ENCODE assay signal across 8 mouse cellular contexts in genomic region chr8:121631645-121632071, GRCm38 (mm10). TPM values are rescaled to one million over a fixed set of nuclear protein-coding genes. Genes with fewer than 3 reads are reported as not detected.
DNase-seq lines count a peak whose midpoint lies in the region; ATAC-seq and TF ChIP-seq lines count a peak whose summit lies in the region.

No protein-coding gene starts in this region.

- H3K36me3 ChIP-seq in hindbrain, postnatal 0 days (ENCODE audit: insufficient read depth, low read length), result no peaks in the 10 kb centered on the region
- peaks cover 30% of the 10 kb centered on the region for H3K36me3 ChIP-seq in hindbrain, embryonic 12.5 days
- peaks cover 28% of the 10 kb centered on the region for H3K36me3 ChIP-seq in kidney, embryonic 15.5 days

- no peak overlapping the region; the same call in 1 of the 2 replicates for H3K27ac ChIP-seq in hindbrain, postnatal 0 days
- no peak overlapping the region for H3K27ac ChIP-seq in hindbrain, embryonic 12.5 days
- peak overlapping the region; percentile 74 for H3K27ac ChIP-seq in kidney, embryonic 15.5 days

- peaks cover 7% of the 10 kb centered on the region; the same call in 1 of the 2 replicates for H3K4me1 ChIP-seq in hindbrain, postnatal 0 days (ENCODE audit: insufficient read depth, low read length)
- peaks cover 23% of the 10 kb centered on the region for H3K4me1 ChIP-seq in hindbrain, embryonic 12.5 days
- peaks cover 38% of the 10 kb centered on the region for H3K4me1 ChIP-seq in kidney, embryonic 15.5 days

- H3K9ac ChIP-seq in hindbrain, postnatal 0 days (replicated peaks; ENCODE audit: low read length), result no peak overlapping the region
- H3K9ac ChIP-seq in hindbrain, embryonic 12.5 days, result no peak overlapping the region
- no peak overlapping the region for H3K9ac ChIP-seq in kidney, embryonic 15.5 days

- H3K9me3 ChIP-seq in hindbrain, postnatal 0 days (ENCODE audit: low read length), result no peaks in the 10 kb centered on the region
- no peaks in the 10 kb centered on the region for H3K9me3 ChIP-seq in hindbrain, embryonic 12.5 days (replicated peaks)
- H3K9me3 ChIP-seq in kidney, embryonic 15.5 days (replicated peaks), result no peaks in the 10 kb centered on the region

- ATAC-seq in hindbrain, postnatal 0 days, result 0 out of 2 replicates have a peak, but pooled peaks have one; percentile 38
- no peak for ATAC-seq in hindbrain, embryonic 12.5 days (ENCODE audit: low FRiP score)
- 0 out of 2 replicates have a peak, but pooled peaks have one; percentile 40 for ATAC-seq in kidney, embryonic 15.5 days (replicated peaks; ENCODE audit: low FRiP score)

- no peak for TF ChIP-seq CTCF in hindbrain, postnatal 0 days (IDR thresholded peaks at IDR 0.05; ENCODE audit: low read depth)

- no peak for DNase-seq in hindbrain, postnatal 0 days (ENCODE audit: low spot score)
- DNase-seq in heart, adult 18-20 months, result peak; percentile 62 to 80
- DNase-seq in lung, postnatal 4 days, result peak; percentile 32 to 72
- DNase-seq in left cerebral cortex, adult 18-20 months (ENCODE audit: low spot score in 2 of 2), result no peak
- DNase-seq in right cerebral cortex, postnatal 25 days, result no peak
- DNase-seq in urinary bladder, postnatal 25 days (ENCODE audit: low spot score), result no peak

- no peaks in the 10 kb centered on the region for H3K27me3 ChIP-seq in hindbrain, postnatal 0 days (ENCODE audit: insufficient read depth, low read length)
- no peaks in the 10 kb centered on the region for H3K27me3 ChIP-seq in hindbrain, embryonic 12.5 days
- H3K27me3 ChIP-seq in kidney, embryonic 15.5 days, result no peaks in the 10 kb centered on the region

- WGBS in hindbrain, postnatal 0 days, result 62% methylated on average over 7 of the region's 7 CpGs
- WGBS in hindbrain, embryonic 12.5 days, result 72% methylated on average over 7 of the region's 7 CpGs
- 42% methylated on average over 7 of the region's 7 CpGs for WGBS in kidney, embryonic 15.5 days

- no peak overlapping the region for H3K4me3 ChIP-seq in hindbrain, postnatal 0 days (ENCODE audit: low read length)
- H3K4me3 ChIP-seq in hindbrain, embryonic 12.5 days, result no peak overlapping the region
- no peak overlapping the region for H3K4me3 ChIP-seq in kidney, embryonic 15.5 days (replicated peaks)

- no peak overlapping the region for H3K4me2 ChIP-seq in hindbrain, postnatal 0 days (ENCODE audit: low read depth, low read length)
- no peak overlapping the region for H3K4me2 ChIP-seq in hindbrain, embryonic 12.5 days (replicated peaks)
- H3K4me2 ChIP-seq in kidney, embryonic 15.5 days, result no peak overlapping the region

RNA-seq across cellular contexts. Expression of gene Zcchc14, which starts 21.0 kb away (rescaled TPM):
- 66.4 and 66.5 TPM in 2 replicates for total RNA-seq in hindbrain, postnatal 0 days (2014; rRNA removed)
- 13.9 and 14.3 TPM in 2 replicates for polyA plus RNA-seq in hindbrain, postnatal 0 days (2015; fragmentation: Nextera tagmentation; extraction: Ambion mirVana)
- polyA plus RNA-seq in hindbrain, embryonic 12.5 days (2016; fragmentation: Nextera tagmentation; extraction: Ambion mirVana), result 26.5 and 27.6 TPM in 2 replicates
- 10 to 100 TPM; 23.3 to 26.5 TPM for total RNA-seq in heart, adult 18-20 months (2021)
- 16.3 and 17.2 TPM in 2 replicates for polyA plus RNA-seq in kidney, embryonic 15.5 days (2015; fragmentation: Nextera tagmentation; extraction: Ambion mirVana)
- total RNA-seq in left cerebral cortex, adult 18-20 months (2021), result 10 to 100 TPM; 63.2 to 68.7 TPM

RNA-seq across cellular contexts. Expression of gene Map1lc3b, which starts 41.5 kb away (rescaled TPM):
- total RNA-seq in hindbrain, postnatal 0 days (2014; rRNA removed), result 274 and 288 TPM in 2 replicates
- 346 and 360 TPM in 2 replicates for polyA plus RNA-seq in hindbrain, postnatal 0 days (2015; fragmentation: Nextera tagmentation; extraction: Ambion mirVana)
- 292 and 300 TPM in 2 replicates for polyA plus RNA-seq in hindbrain, embryonic 12.5 days (2016; fragmentation: Nextera tagmentation; extraction: Ambion mirVana)
- total RNA-seq in heart, adult 18-20 months (2021), result 100 to 1,000 TPM; 238 to 264 TPM
- polyA plus RNA-seq in kidney, embryonic 15.5 days (2015; fragmentation: Nextera tagmentation; extraction: Ambion mirVana), result 183 and 189 TPM in 2 replicates
- 100 to 1,000 TPM; 187 to 190 TPM for total RNA-seq in left cerebral cortex, adult 18-20 months (2021)

RNA-seq across cellular contexts. Expression of gene Fbxo31, which starts 53.1 kb away (rescaled TPM):
- 70.4 and 77.4 TPM in 2 replicates for total RNA-seq in hindbrain, postnatal 0 days (2014; rRNA removed)
- 33.2 and 34.9 TPM in 2 replicates for polyA plus RNA-seq in hindbrain, postnatal 0 days (2015; fragmentation: Nextera tagmentation; extraction: Ambion mirVana)
- polyA plus RNA-seq in hindbrain, embryonic 12.5 days (2016; fragmentation: Nextera tagmentation; extraction: Ambion mirVana), result 25.3 and 27.0 TPM in 2 replicates
- total RNA-seq in heart, adult 18-20 months (2021), result 100 to 1,000 TPM in 1 of 2 experiments, 10 to 100 TPM in 1; 91.3 to 110 TPM
- polyA plus RNA-seq in kidney, embryonic 15.5 days (2015; fragmentation: Nextera tagmentation; extraction: Ambion mirVana), result 16.6 and 17.5 TPM in 2 replicates
- total RNA-seq in left cerebral cortex, adult 18-20 months (2021), result 100 to 1,000 TPM; 104 to 105 TPM

Comparison
In these comparisons a context has a peak if more than half of its experiments do, and no peak if none do; other contexts are left out.
1. DNase-seq: peak in heart, adult 18-20 months (2 of 2) and lung, postnatal 4 days (2 of 2); none in hindbrain, postnatal 0 days (single experiment), left cerebral cortex, adult 18-20 months (0 of 2), right cerebral cortex, postnatal 25 days (single experiment) and urinary bladder, postnatal 25 days (single experiment).